Mouse (Mus musculus) liver, embryonic 12.5 days (tissue): ENCODE measurements around the gene Ngef. TPM values are rescaled to one million over a fixed set of nuclear protein-coding genes. Genes with fewer than 3 reads are reported as not detected.

Experiments used
- ATAC-seq: fragments of 200-750 bp; cut with Nextera tagmentation; 2 replicates; pipeline ENCODE4 v1.8.0; 2017; ENCODE audit warnings: moderate number of reproducible peaks, mild to moderate bottlenecking, moderate library complexity
- H3K27ac ChIP-seq: fragments of 300-500 bp; sonication (generic); 2 replicates; pipeline ENCODE4 v1.5.1; 2016; ENCODE audit warnings: mild to moderate bottlenecking
- H3K27me3 ChIP-seq: fragments of 300-500 bp; sonication (generic); replicated peaks from 2 replicates; pipeline ENCODE4 v1.6.1; 2016; ENCODE audit warnings: mild to moderate bottlenecking, moderate library complexity
- H3K36me3 ChIP-seq: fragments of 300-500 bp; sonication (generic); 2 replicates; pipeline ENCODE4 v1.6.1; 2016; ENCODE audit warnings: mild to moderate bottlenecking, moderate library complexity
- H3K4me1 ChIP-seq: fragments of 300-500 bp; sonication (generic); 2 replicates; pipeline ENCODE4 v1.6.1; 2016
- H3K4me2 ChIP-seq: fragments of 300-500 bp; sonication (generic); 2 replicates; pipeline ENCODE4 v1.6.1; 2016; ENCODE audit warnings: mild to moderate bottlenecking, moderate library complexity
- H3K4me3 ChIP-seq: fragments of 300-500 bp; sonication (generic); 2 replicates; pipeline ENCODE4 v1.5.1; 2016; ENCODE audit warnings: mild to moderate bottlenecking, moderate library complexity
- H3K9ac ChIP-seq: fragments of 300-500 bp; sonication (generic); 2 replicates; pipeline ENCODE4 v1.6.1; 2016; ENCODE audit warnings: mild to moderate bottlenecking, moderate library complexity
- H3K9me3 ChIP-seq: fragments of 300-500 bp; sonication (generic); replicated peaks from 2 replicates; pipeline ENCODE4 v1.6.1; 2016; ENCODE audit warnings: mild to moderate bottlenecking, moderate library complexity
- WGBS: fragments of 180-500 bp; shearing (Covaris S2); methylation state at CpG from one replicate; pipeline ENCODE4 v1.1.7; 2016; ENCODE audit not compliant: insufficient replicate concordance; 5-methylcytosine and 5-hydroxymethylcytosine counted together
- polyA plus RNA-seq: library from polyadenylated mRNA; unstranded; fragments of >200 nt; fragmentation: Nextera tagmentation; extraction: Ambion mirVana; gene quantifications from 2 replicates; pipeline ENCODE4 v1.2.1, GENCODE M21; 2016

Gene Ngef
- polyA plus RNA-seq, 1 experiment from 2014 or later, result 2.5 TPM

DNA sequence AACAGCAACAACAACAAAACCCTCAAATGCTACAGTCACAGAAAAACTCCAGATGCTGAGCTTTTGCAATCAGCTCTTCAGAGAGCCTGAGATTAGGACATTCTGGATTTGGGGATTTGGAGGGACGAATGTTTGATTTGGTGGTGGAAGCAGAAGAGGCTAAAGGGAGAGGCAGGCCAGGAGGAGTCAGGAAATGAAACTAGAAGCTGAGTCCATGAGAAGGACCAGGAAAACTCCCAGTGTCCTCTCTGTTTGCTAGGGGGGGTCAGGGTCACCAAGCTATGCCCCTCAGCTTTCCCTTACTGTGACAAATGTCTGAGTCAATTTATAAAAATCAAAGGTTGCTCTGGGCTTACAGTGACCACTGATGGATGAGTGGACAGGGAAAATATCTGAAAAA, 20.1 kb downstream of the Ngef start:
- H3K27ac ChIP-seq, result no peak overlapping the region
- no peak overlapping the region for H3K9ac ChIP-seq
- H3K4me2 ChIP-seq, result no peak overlapping the region

GRCm38 (mm10) chr1:87551008-87551407, 22.7 kb downstream of the Ngef start:
- Histone ChIP-seq H3K27me3 (0 out of 2 replicates have a peak, but pooled peaks cover 5% of the 10 kb centered on the region), H3K27ac (no peak overlapping the region), H3K36me3 (no peaks in the 10 kb centered on the region), H3K4me3 (no peak overlapping the region), H3K9ac (no peak overlapping the region), H3K4me1 (no peaks in the 10 kb centered on the region), H3K9me3 (no peaks in the 10 kb centered on the region), H3K4me2 (no peak overlapping the region)
- no peak for ATAC-seq
- 59% methylated on average over 3 of the region's 3 CpGs for WGBS

More for the DNA sequence above, 20.1 kb downstream of the Ngef start:
- Histone ChIP-seq H3K4me1 (no peaks in the 10 kb centered on the region), H3K4me3 (no peak overlapping the region), H3K27me3 (no peaks in the 10 kb centered on the region), H3K36me3 (no peaks in the 10 kb centered on the region), H3K9me3 (no peaks in the 10 kb centered on the region)
- ATAC-seq, result no peak
- WGBS, result 62% methylated on average over 1 of the region's 1 CpGs

- no peak for ATAC-seq
- Histone ChIP-seq H3K9me3 (no peaks in the 10 kb centered on the region), H3K4me3 (no peak overlapping the region), H3K27me3 (no peaks in the 10 kb centered on the region), H3K9ac (no peak overlapping the region), H3K4me1 (no peaks in the 10 kb centered on the region), H3K27ac (no peak overlapping the region), H3K36me3 (0 out of 2 replicates have a peak, but pooled peaks cover 3% of the 10 kb centered on the region), H3K4me2 (no peak overlapping the region)
- 23% methylated on average over 7 of the region's 7 CpGs for WGBS
These were observed 32.1 kb downstream of the Ngef start for GRCm38 (mm10) chr1:87541614-87542013.

- WGBS, result 62% methylated on average over 1 of the region's 1 CpGs
- Histone ChIP-seq H3K36me3 (0 out of 2 replicates have a peak, but pooled peaks cover 3% of the 10 kb centered on the region), H3K9ac (no peak overlapping the region), H3K27ac (no peak overlapping the region), H3K27me3 (no peaks in the 10 kb centered on the region), H3K4me2 (no peak overlapping the region), H3K4me1 (no peaks in the 10 kb centered on the region), H3K9me3 (no peaks in the 10 kb centered on the region), H3K4me3 (no peak overlapping the region)
- ATAC-seq, result no peak
These were observed 36.7 kb downstream of the Ngef start for GRCm38 (mm10) chr1:87537008-87537407.

GRCm38 (mm10) chr1:87534118-87534517, 39.6 kb downstream of the Ngef start:
- Histone ChIP-seq H3K27ac (no peak overlapping the region), H3K4me1 (no peaks in the 10 kb centered on the region), H3K4me2 (no peak overlapping the region), H3K9me3 (no peaks in the 10 kb centered on the region), H3K4me3 (no peak overlapping the region), H3K27me3 (no peaks in the 10 kb centered on the region), H3K9ac (no peak overlapping the region), H3K36me3 (no peaks in the 10 kb centered on the region)
- 61% methylated on average over 3 of the region's 3 CpGs for WGBS
- ATAC-seq, result no peak

DNA sequence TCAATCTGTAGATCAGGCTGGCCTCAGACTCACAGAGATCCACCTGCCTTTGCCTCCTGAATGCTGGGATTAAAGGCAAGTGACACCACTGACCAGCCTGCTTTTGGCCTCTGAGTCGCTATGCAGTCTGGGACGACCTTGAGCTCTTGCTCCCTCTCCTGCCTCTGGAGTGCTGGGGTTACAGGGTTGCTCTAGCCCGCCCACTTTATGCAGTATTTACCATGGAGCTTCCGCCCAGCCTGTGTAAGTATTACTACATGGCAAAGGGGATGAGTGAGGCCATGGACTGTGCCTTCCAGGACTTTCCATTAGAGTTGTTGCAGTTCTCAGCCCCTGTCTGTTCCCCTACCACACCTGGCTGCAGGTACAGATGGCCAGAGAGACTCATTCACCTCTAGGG, 41.3 kb downstream of the Ngef start:
- H3K36me3 ChIP-seq, result no peaks in the 10 kb centered on the region
- whole genome bisulfite sequencing, result 66% methylated on average over 4 of the region's 4 CpGs
- H3K27ac ChIP-seq, result no peak overlapping the region
- no peaks in the 10 kb centered on the region for H3K9me3 ChIP-seq
- no peak overlapping the region for H3K4me2 ChIP-seq
- ATAC-seq, result 0 out of 2 replicates have a peak, but pooled peaks have one; percentile 42
- H3K27me3 ChIP-seq, result no peaks in the 10 kb centered on the region
- no peak overlapping the region for H3K4me3 ChIP-seq
- H3K9ac ChIP-seq, result no peak overlapping the region
- no peaks in the 10 kb centered on the region for H3K4me1 ChIP-seq

GRCm38 (mm10) chr1:87527191-87527590, 46.5 kb downstream of the Ngef start:
- Histone ChIP-seq H3K4me2 (no peak overlapping the region), H3K27ac (no peak overlapping the region), H3K36me3 (no peaks in the 10 kb centered on the region), H3K4me3 (no peak overlapping the region), H3K9ac (no peak overlapping the region), H3K27me3 (peaks cover 3% of the 10 kb centered on the region; the same call in 1 of the 2 replicates), H3K4me1 (no peaks in the 10 kb centered on the region), H3K9me3 (no peaks in the 10 kb centered on the region)
- WGBS, result 76% methylated on average over 9 of the region's 9 CpGs
- ATAC-seq, result no peak

- H3K27ac ChIP-seq, result no peak overlapping the region
- WGBS, result 71% methylated on average over 7 of the region's 7 CpGs
- ATAC-seq, result no peak
- no peak overlapping the region for H3K9ac ChIP-seq
- no peak overlapping the region for H3K4me2 ChIP-seq
- no peaks in the 10 kb centered on the region for H3K36me3 ChIP-seq
- peaks cover 10% of the 10 kb centered on the region for H3K27me3 ChIP-seq
- no peak overlapping the region for H3K4me3 ChIP-seq
- no peaks in the 10 kb centered on the region for H3K4me1 ChIP-seq
- H3K9me3 ChIP-seq, result no peaks in the 10 kb centered on the region
These were observed 48.6 kb downstream of the Ngef start for GRCm38 (mm10) chr1:87525041-87525440.

GRCm38 (mm10) chr1:87521523-87521922, 52.1 kb downstream of the Ngef start:
- Histone ChIP-seq H3K27ac (no peak overlapping the region), H3K27me3 (peaks cover 10% of the 10 kb centered on the region), H3K4me2 (no peak overlapping the region), H3K4me1 (no peaks in the 10 kb centered on the region), H3K4me3 (no peak overlapping the region), H3K36me3 (no peaks in the 10 kb centered on the region), H3K9me3 (no peaks in the 10 kb centered on the region), H3K9ac (no peak overlapping the region)
- no peak for ATAC-seq
- WGBS, result 82% methylated on average over 1 of the region's 1 CpGs

GRCm38 (mm10) chr1:87520467-87520866, 53.2 kb downstream of the Ngef start:
- H3K4me3 ChIP-seq, result no peak overlapping the region
- H3K4me1 ChIP-seq, result no peaks in the 10 kb centered on the region
- ATAC-seq, result no peak
- H3K4me2 ChIP-seq, result no peak overlapping the region
- H3K27me3 ChIP-seq, result peaks cover 10% of the 10 kb centered on the region
- no peaks in the 10 kb centered on the region for H3K9me3 ChIP-seq
- H3K36me3 ChIP-seq, result no peaks in the 10 kb centered on the region
- H3K27ac ChIP-seq, result no peak overlapping the region
- H3K9ac ChIP-seq, result no peak overlapping the region

DNA sequence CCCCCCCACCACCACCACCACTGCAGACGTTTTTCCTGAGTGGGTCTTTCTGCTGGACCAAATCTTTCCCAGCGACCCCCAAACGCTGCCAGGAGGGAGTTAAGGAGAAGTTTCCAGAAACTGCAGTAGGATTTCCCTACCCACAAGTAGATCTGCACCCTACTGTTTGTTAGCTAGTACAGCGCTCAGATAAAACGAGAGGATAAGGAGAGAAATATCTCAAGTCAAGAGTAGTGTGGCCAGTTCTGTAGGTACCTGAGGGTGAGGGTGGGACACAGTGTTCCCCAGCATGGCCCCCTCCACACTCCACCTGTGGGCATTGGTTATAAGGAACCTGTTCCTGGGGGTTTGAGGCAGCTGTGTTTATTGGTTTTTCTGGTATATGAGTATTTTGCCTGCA, 62.8 kb downstream of the Ngef start:
- H3K4me1 ChIP-seq, result peaks cover 8% of the 10 kb centered on the region
- H3K9me3 ChIP-seq, result no peaks in the 10 kb centered on the region
- H3K9ac ChIP-seq, result no peak overlapping the region
- ATAC-seq, result no peak
- H3K36me3 ChIP-seq, result no peaks in the 10 kb centered on the region
- WGBS, result 12% methylated on average over 5 of the region's 5 CpGs
- H3K4me2 ChIP-seq, result peak overlapping the region; percentile 80; the same call in 1 of the 2 replicates
- H3K4me3 ChIP-seq, result no peak overlapping the region
- H3K27ac ChIP-seq, result no peak overlapping the region
- peaks cover 71% of the 10 kb centered on the region for H3K27me3 ChIP-seq

DNA sequence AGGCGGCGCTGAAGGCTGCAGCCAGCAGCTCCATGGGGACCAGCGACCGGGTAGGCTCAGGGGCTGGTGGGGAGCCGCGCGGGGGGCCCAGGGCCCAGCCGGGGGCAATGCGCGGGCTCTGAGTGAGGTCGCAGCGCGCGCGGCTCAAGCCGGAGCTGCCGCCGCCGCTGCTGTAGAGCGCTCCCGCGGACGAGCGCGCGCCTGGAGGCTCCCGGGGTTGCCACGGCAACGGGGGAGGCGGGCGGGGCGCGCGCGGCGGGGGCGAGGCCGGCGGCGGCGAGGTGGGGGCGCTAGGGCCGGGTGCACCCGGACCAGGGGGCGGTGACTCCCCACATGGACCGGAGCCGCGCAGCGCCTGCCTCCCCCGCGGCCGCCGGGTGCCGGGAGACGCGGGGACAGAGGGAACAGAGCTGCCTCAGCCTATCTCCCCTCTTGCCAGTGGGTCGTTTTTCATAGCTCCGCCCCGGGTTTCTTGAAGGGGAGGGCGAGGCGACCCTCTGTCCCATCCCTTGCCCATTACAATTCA, 63.4 kb downstream of the Ngef start:
- peaks cover 8% of the 10 kb centered on the region for H3K4me1 ChIP-seq
- peak; percentile 44; the same call in 1 of the 2 replicates for ATAC-seq
- peaks cover 74% of the 10 kb centered on the region for H3K27me3 ChIP-seq
- no peaks in the 10 kb centered on the region for H3K36me3 ChIP-seq
- no peak overlapping the region for H3K9ac ChIP-seq
- no peak overlapping the region for H3K27ac ChIP-seq
- under 1% methylated on average over 48 of the region's 61 CpGs for WGBS
- H3K4me3 ChIP-seq, result peak overlapping the region; percentile 56
- no peaks in the 10 kb centered on the region for H3K9me3 ChIP-seq
- peak overlapping the region; percentile 80 for H3K4me2 ChIP-seq
